27 mouse cellular contexts compared by ENCODE assay signal in genomic region chr1:152972957-152973356, GRCm38 (mm10). TPM values are rescaled to one million over a fixed set of nuclear protein-coding genes. Genes with fewer than 3 reads are reported as not detected.
DNase-seq lines count a peak whose midpoint lies in the region; ATAC-seq and TF ChIP-seq lines count a peak whose summit lies in the region.
"Had no signal": no experiment of that assay in that cellular context is flagged by ENCODE, and none has a peak within 500 bp of the region (broad histone marks: within the 10 kb centered on the region; RNA-seq: fewer than 3 reads in every experiment).

No protein-coding gene starts in this region.

- 53% methylated on average over 4 of the region's 4 CpGs for WGBS in heart, embryonic 10.5 days
- 66% methylated on average over 4 of the region's 4 CpGs for WGBS in heart, embryonic 11.5 days (ENCODE audit: insufficient replicate concordance)
- 41% methylated on average over 4 of the region's 4 CpGs for WGBS in midbrain, embryonic 10.5 days
- 32% methylated on average over 4 of the region's 4 CpGs for WGBS in midbrain, embryonic 16.5 days
- 21% methylated on average over 4 of the region's 4 CpGs for WGBS in neural tube, embryonic 11.5 days
- WGBS in lung, postnatal 0 days: 54% methylated on average over 4 of the region's 4 CpGs

- no peak overlapping the region for H3K4me3 ChIP-seq in heart, embryonic 10.5 days
- H3K4me3 ChIP-seq in heart, embryonic 11.5 days (ENCODE audit: low read depth, low read length): no peak overlapping the region
- H3K4me3 ChIP-seq in midbrain, embryonic 10.5 days: no peak overlapping the region
- H3K4me3 ChIP-seq in midbrain, embryonic 16.5 days (ENCODE audit: low read depth, low read length): no peak overlapping the region
- H3K4me3 ChIP-seq in neural tube, embryonic 11.5 days (ENCODE audit: low read depth, low read length): no peak overlapping the region
- H3K4me3 ChIP-seq in lung, postnatal 0 days (ENCODE audit: low read depth, low read length): no peak overlapping the region
- H3K4me3 ChIP-seq: embryonic facial prominence, embryonic 12.5 days; erythroblast, embryonic 14.5 days; forebrain, embryonic 12.5 days; gastrocnemius, adult 2 months; heart, embryonic 12.5 days; limb, embryonic 15.5 days; lung, embryonic 15.5 days; midbrain, embryonic 12.5 days had no signal

- H3K27me3 ChIP-seq in heart, embryonic 10.5 days (ENCODE audit: insufficient read depth, poor library complexity, severe bottlenecking): no peaks in the 10 kb centered on the region
- H3K27me3 ChIP-seq in heart, embryonic 11.5 days (ENCODE audit: control insufficient read depth, insufficient read depth, low read length): no peaks in the 10 kb centered on the region
- no peaks in the 10 kb centered on the region for H3K27me3 ChIP-seq in midbrain, embryonic 10.5 days (ENCODE audit: low read depth, poor library complexity, severe bottlenecking)
- H3K27me3 ChIP-seq in midbrain, embryonic 16.5 days (ENCODE audit: control insufficient read depth, insufficient read depth, low read depth, low read length): no peaks in the 10 kb centered on the region
- H3K27me3 ChIP-seq in neural tube, embryonic 11.5 days (ENCODE audit: control insufficient read depth, insufficient read depth, low read length): no peaks in the 10 kb centered on the region
- H3K27me3 ChIP-seq in lung, postnatal 0 days (replicated peaks; ENCODE audit: insufficient read depth, low read length): no peaks in the 10 kb centered on the region
- H3K27me3 ChIP-seq: embryonic facial prominence, embryonic 12.5 days; forebrain, embryonic 12.5 days; heart, embryonic 12.5 days; limb, embryonic 15.5 days; lung, embryonic 15.5 days; midbrain, embryonic 12.5 days had no signal

- peak; percentile 43 for DNase-seq in heart, embryonic 10.5 days (ENCODE audit: low spot score)
- DNase-seq in midbrain, embryonic 10.5 days (ENCODE audit: low spot score): no peak
- peak; percentile 61 for DNase-seq in neural tube, embryonic 11.5 days (ENCODE audit: low spot score)
- no peak for DNase-seq in lung, postnatal 0 days (ENCODE audit: low spot score)
- DNase-seq in gastrocnemius, adult 8-10 months (ENCODE audit: low spot score in 2 of 2): no peak
- DNase-seq: adrenal gland, postnatal 14 days; cerebellum, adult 8-10 months; cerebellum, postnatal 36 days; gastrocnemius, adult 2 months; heart, postnatal 10 days; kidney, postnatal 10 days; left cerebral cortex, postnatal 4 days; thymus, adult 2 months; thymus, postnatal 4 days had no signal

- no peak overlapping the region for H3K4me2 ChIP-seq in heart, embryonic 11.5 days
- no peak overlapping the region for H3K4me2 ChIP-seq in midbrain, embryonic 16.5 days (ENCODE audit: low read length)
- H3K4me2 ChIP-seq in neural tube, embryonic 11.5 days (ENCODE audit: low read depth): no peak overlapping the region
- no peak overlapping the region for H3K4me2 ChIP-seq in lung, postnatal 0 days (replicated peaks; ENCODE audit: low read depth, low read length)
- H3K4me2 ChIP-seq: embryonic facial prominence, embryonic 12.5 days; forebrain, embryonic 12.5 days; heart, embryonic 12.5 days; limb, embryonic 15.5 days; lung, embryonic 15.5 days; midbrain, embryonic 12.5 days had no signal

- no peak for ATAC-seq in heart, embryonic 11.5 days (replicated peaks; ENCODE audit: insufficient number of reproducible peaks, low FRiP score, low TSS enrichment)
- no peak for ATAC-seq in midbrain, embryonic 16.5 days
- peak; percentile 96 for ATAC-seq in neural tube, embryonic 11.5 days (ENCODE audit: insufficient read depth, low FRiP score, low TSS enrichment)
- ATAC-seq in megakaryocyte, adult 5-6 weeks (ENCODE audit: poor library complexity, severe bottlenecking): no peak
- no peak for ATAC-seq in lung, postnatal 0 days
- ATAC-seq: intestine, postnatal 0 days had no signal

- no peak overlapping the region for H3K9ac ChIP-seq in heart, embryonic 11.5 days (ENCODE audit: low read depth, low read length)
- H3K9ac ChIP-seq in midbrain, embryonic 16.5 days (ENCODE audit: low read depth, low read length): no peak overlapping the region
- H3K9ac ChIP-seq in neural tube, embryonic 11.5 days (ENCODE audit: low read length): no peak overlapping the region
- no peak overlapping the region for H3K9ac ChIP-seq in lung, postnatal 0 days (replicated peaks; ENCODE audit: low read depth)
- H3K9ac ChIP-seq: embryonic facial prominence, embryonic 12.5 days; forebrain, embryonic 12.5 days; heart, embryonic 12.5 days; limb, embryonic 15.5 days; liver, embryonic 14.5 days; lung, embryonic 15.5 days; midbrain, embryonic 12.5 days had no signal

- H3K9me3 ChIP-seq in heart, embryonic 10.5 days: no peaks in the 10 kb centered on the region
- H3K9me3 ChIP-seq in heart, embryonic 11.5 days (replicated peaks; ENCODE audit: control insufficient read depth, low read length): no peaks in the 10 kb centered on the region
- H3K9me3 ChIP-seq in midbrain, embryonic 10.5 days (replicated peaks): no peaks in the 10 kb centered on the region
- H3K9me3 ChIP-seq in midbrain, embryonic 16.5 days (replicated peaks; ENCODE audit: control insufficient read depth, low read length, poor library complexity, severe bottlenecking): no peaks in the 10 kb centered on the region
- no peaks in the 10 kb centered on the region for H3K9me3 ChIP-seq in neural tube, embryonic 11.5 days (ENCODE audit: control insufficient read depth, low read length)
- H3K9me3 ChIP-seq in lung, postnatal 0 days (ENCODE audit: low read length): no peaks in the 10 kb centered on the region
- H3K9me3 ChIP-seq: embryonic facial prominence, embryonic 12.5 days; forebrain, embryonic 12.5 days; limb, embryonic 15.5 days; lung, embryonic 15.5 days; midbrain, embryonic 12.5 days had no signal

- no peak for TF ChIP-seq CTCF in lung, postnatal 0 days (IDR thresholded peaks at IDR 0.05)

- no peak overlapping the region for H3K27ac ChIP-seq in heart, embryonic 10.5 days
- H3K27ac ChIP-seq in heart, embryonic 11.5 days (ENCODE audit: low read depth, low read length): no peak overlapping the region
- H3K27ac ChIP-seq in midbrain, embryonic 10.5 days (replicated peaks): peak overlapping the region; percentile 53; the same call in 1 of the 2 replicates
- no peak overlapping the region for H3K27ac ChIP-seq in midbrain, embryonic 16.5 days (ENCODE audit: low read length)
- peak overlapping the region; percentile 74 for H3K27ac ChIP-seq in neural tube, embryonic 11.5 days (ENCODE audit: low read depth, low read length)
- no peak overlapping the region for H3K27ac ChIP-seq in lung, postnatal 0 days (ENCODE audit: low read length)
- H3K27ac ChIP-seq: embryonic facial prominence, embryonic 12.5 days; forebrain, embryonic 12.5 days; gastrocnemius, adult 2 months; limb, embryonic 15.5 days; liver, embryonic 14.5 days; lung, embryonic 15.5 days; macrophage; midbrain, embryonic 12.5 days had no signal

- no peak for TF ChIP-seq EP300 in lung, postnatal 0 days (IDR thresholded peaks at IDR 0.05)

- no peaks in the 10 kb centered on the region for H3K36me3 ChIP-seq in heart, embryonic 10.5 days
- H3K36me3 ChIP-seq in heart, embryonic 11.5 days (ENCODE audit: control insufficient read depth, insufficient read depth, low read length): no peaks in the 10 kb centered on the region
- no peaks in the 10 kb centered on the region for H3K36me3 ChIP-seq in midbrain, embryonic 10.5 days
- no peaks in the 10 kb centered on the region for H3K36me3 ChIP-seq in midbrain, embryonic 16.5 days (ENCODE audit: control insufficient read depth, insufficient read depth, low read length)
- no peaks in the 10 kb centered on the region for H3K36me3 ChIP-seq in neural tube, embryonic 11.5 days (ENCODE audit: control insufficient read depth, insufficient read depth, low read length)
- H3K36me3 ChIP-seq in lung, postnatal 0 days (ENCODE audit: insufficient read depth, low read length): no peaks in the 10 kb centered on the region
- H3K36me3 ChIP-seq: embryonic facial prominence, embryonic 12.5 days; forebrain, embryonic 12.5 days; heart, embryonic 12.5 days; limb, embryonic 15.5 days; lung, embryonic 15.5 days; midbrain, embryonic 12.5 days had no signal

- H3K4me1 ChIP-seq in heart, embryonic 10.5 days: no peaks in the 10 kb centered on the region
- no peaks in the 10 kb centered on the region for H3K4me1 ChIP-seq in heart, embryonic 11.5 days (ENCODE audit: control insufficient read depth, insufficient read depth, low read length)
- peaks cover 19% of the 10 kb centered on the region for H3K4me1 ChIP-seq in midbrain, embryonic 10.5 days
- peaks cover 5% of the 10 kb centered on the region; the same call in 1 of the 2 replicates for H3K4me1 ChIP-seq in midbrain, embryonic 16.5 days (ENCODE audit: control insufficient read depth, insufficient read depth, low read length)
- peaks cover 17% of the 10 kb centered on the region for H3K4me1 ChIP-seq in neural tube, embryonic 11.5 days (ENCODE audit: control insufficient read depth, insufficient read depth, low read length)
- H3K4me1 ChIP-seq in lung, postnatal 0 days (ENCODE audit: insufficient read depth, low read depth, low read length): no peaks in the 10 kb centered on the region
- H3K4me1 ChIP-seq: embryonic facial prominence, embryonic 12.5 days; heart, embryonic 12.5 days; limb, embryonic 15.5 days; lung, embryonic 15.5 days had no signal

RNA-seq across cellular contexts. Expression of gene Nmnat2, which starts 18.2 kb away (rescaled TPM):
- polyA plus RNA-seq in heart, embryonic 10.5 days (2016; fragmentation: Nextera tagmentation; extraction: Ambion mirVana): 0.28 and 1.0 TPM in 2 replicates
- polyA plus RNA-seq in heart, embryonic 11.5 days (2014; fragmentation: Nextera tagmentation; extraction: Ambion mirVana): 0.92 and 0.93 TPM in 2 replicates
- polyA plus RNA-seq in midbrain, embryonic 10.5 days (2016; fragmentation: Nextera tagmentation; extraction: Ambion mirVana): 10.5 and 10.7 TPM in 2 replicates
- 92.9 and 95.8 TPM in 2 replicates for polyA plus RNA-seq in midbrain, embryonic 16.5 days (2015; fragmentation: Nextera tagmentation; extraction: Ambion mirVana)
- 41.3 and 47.7 TPM in 2 replicates for polyA plus RNA-seq in neural tube, embryonic 11.5 days (2014; fragmentation: Nextera tagmentation; extraction: Ambion mirVana)
- not detected in 2 replicates for total RNA-seq in megakaryocyte, adult 5-6 weeks (2015)
- total RNA-seq in megakaryocyte, adult 5-6 weeks (2017): not detected in 2 replicates
- 4.5 and 4.8 TPM in 2 replicates for polyA plus RNA-seq in lung, postnatal 0 days (2015; fragmentation: Nextera tagmentation; extraction: Ambion mirVana)
- under 1 TPM; 0.10 to 0.58 (median 0.16) TPM for total RNA-seq in gastrocnemius, adult 8-10 months (2022)
- polyA plus RNA-seq: erythroblast, embryonic 14.5 days; macrophage had no signal

Comparison
In these comparisons a context has a peak if more than half of its experiments do, and no peak if none do; other contexts are left out.
1. H3K27ac ChIP-seq: peak in midbrain, embryonic 10.5 days (single experiment) and neural tube, embryonic 11.5 days (single experiment); none in heart, embryonic 10.5 days (single experiment), heart, embryonic 11.5 days (single experiment), midbrain, embryonic 16.5 days (single experiment) and lung, postnatal 0 days (single experiment).
2. DNase-seq: peak in heart, embryonic 10.5 days (single experiment) and neural tube, embryonic 11.5 days (single experiment); none in midbrain, embryonic 10.5 days (single experiment), lung, postnatal 0 days (single experiment) and gastrocnemius, adult 8-10 months (0 of 2).